Mouse (Mus musculus) duodenum, adult 2 months (tissue): ENCODE measurements around the gene Sbk2. TPM values are rescaled to one million over a fixed set of nuclear protein-coding genes. Genes with fewer than 3 reads are reported as not detected.

Source experiments
- polyA plus RNA-seq: library from polyadenylated mRNA; depleted of rRNA; stranded (reverse); fragments of >200 nt; gene quantifications from 2 replicates; pipeline ENCODE4 v1.2.3, GENCODE M21; 2012; ENCODE audit warnings: low replicate concordance; rRNA removed

The Sbk2 gene
- polyA plus RNA-seq: not detected in 2 replicates

DNA sequence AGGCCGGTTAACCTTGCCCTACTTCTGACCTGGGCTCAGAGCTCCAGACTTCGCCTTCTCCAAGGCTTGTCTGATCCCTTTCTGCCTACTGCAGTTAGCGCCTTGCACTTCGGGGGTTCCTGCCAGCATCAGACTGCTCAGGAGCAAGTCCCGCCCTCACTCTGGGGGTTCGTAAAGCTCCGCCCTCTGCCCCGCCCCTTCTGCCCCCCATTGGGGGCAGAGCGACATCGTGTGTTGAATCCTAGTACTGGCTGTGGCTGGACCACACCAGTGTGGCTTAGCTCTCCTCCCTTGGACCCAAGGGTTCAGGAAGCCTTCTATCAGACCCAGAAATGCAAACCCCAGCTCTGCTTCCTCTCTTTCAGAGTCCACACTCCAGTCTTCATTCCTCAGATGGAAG, at the start of gene Sbk2:
Gene Sbk2 (minus strand): TSS at position 135 of the 400 bp plus-strand sequence.

DNA sequence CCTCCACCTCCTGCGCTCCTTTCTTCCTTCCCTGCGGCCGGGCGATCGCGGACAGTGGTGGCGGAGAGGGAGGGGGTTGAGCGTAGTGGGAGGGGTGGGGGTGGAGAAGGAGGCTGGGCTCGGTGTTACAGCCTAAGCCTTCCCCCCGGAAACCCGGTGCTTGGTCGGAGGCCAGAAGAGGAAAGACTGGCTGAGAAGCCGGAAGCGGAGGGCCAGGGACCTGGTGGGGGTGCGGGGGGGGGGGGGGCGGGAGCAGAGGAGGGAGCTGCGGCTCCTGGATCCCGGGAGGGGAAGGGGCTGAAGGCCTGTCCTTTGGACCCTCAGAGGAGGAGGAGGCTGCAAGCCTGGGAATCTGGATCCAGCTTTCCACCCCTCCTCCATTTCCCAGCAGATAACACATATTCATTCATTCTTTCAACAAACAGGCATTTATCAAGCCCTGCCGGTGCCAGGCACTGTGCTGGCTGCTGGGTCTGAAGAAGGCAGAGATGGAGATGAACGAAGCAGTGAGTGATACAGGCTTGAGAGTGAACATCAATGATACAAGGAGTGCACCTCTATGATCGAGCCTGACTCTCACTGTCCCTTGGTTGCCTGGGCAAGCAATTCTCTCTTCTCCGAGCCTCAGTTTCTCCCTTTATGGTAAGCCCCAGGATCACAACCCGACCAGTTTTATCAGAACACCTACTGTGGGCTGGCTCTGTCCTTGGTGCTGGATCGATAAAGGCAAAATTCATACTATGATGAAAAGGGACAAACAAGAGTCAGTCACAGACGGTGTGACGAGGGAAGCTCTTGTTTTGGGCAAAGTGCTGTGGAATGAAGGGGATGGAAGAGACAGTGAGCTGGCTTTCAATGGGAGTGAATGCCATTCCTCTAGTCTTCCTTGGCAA, 32.0 kb upstream of the Sbk2 start, which contains the start of gene Zfp579:
Gene Zfp579 (minus strand): TSS at position 156 of the 893 bp plus-strand sequence.

DNA sequence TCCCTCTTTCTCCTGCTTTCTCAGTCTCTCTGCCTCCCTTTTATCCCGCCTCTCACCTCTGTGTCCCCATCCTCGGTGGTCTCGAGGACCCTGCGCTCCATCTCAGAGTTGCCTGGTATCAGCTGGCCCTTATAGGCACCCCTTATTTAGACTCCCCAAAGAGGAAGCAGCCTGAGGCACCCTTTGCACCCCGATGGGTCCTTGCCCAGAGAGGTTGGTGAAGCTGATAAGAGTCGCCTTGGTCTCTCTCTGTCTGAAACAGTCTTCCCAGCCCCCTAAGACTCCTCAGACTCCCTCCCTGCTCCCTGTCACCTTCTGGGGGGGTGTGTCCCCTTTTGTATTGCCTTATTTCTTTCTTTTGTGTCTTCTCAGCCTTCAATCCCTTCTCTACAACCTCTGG, 6.9 kb upstream of the Sbk2 start, which contains the start of gene Sbk3:
Gene Sbk3 (minus strand): TSS at position 101 of the 400 bp plus-strand sequence.

DNA sequence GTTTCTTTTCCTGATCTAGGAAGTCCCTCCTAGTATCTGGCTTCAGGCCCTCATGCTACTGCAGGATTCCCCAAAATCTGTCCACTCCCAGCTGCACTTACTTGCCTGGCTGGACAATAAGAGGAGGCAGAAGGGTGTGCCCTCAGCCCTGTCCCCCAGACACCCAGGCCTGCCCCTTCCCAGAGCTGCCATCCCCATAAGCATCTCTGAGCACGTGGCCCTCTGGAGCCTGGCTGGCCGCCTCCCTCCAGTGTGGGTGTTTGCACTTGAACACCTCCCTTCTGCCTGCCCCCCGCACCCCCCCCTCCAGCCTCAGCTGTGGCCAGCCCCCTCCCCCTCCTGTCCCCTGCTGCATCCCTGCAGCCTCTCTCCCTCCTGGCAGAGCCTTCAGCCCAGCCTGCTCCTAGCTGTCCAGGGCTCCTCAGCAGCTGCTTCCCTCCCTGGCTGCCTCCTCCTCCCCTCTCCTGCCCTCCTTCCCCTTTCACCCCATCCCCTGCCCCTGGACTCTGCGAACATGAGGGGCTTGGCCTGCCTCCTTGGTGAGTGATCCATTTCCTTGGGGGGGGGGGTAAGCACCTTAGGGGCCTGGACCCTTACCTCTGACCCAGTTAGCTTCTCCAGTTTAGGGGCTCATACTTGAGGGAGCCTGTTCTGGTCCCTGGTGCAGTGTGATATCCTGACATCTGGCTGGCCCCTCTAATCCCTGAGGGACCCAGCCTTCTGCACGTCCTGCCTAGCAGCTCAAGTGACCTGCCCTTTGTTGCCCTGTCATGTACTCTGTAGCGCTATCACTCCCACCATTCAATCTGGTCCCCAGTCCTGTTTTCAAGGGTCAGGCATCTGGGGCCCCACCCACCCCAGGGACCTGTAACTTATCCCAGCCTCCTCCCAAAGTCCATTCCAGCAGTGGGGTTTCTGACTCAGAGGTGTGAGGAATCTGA, 38.5 kb downstream of the Sbk2 start, which contains the start of gene Ssc5d:
Gene Ssc5d (plus strand): TSS at position 345 of the 941 bp plus-strand sequence.

DNA sequence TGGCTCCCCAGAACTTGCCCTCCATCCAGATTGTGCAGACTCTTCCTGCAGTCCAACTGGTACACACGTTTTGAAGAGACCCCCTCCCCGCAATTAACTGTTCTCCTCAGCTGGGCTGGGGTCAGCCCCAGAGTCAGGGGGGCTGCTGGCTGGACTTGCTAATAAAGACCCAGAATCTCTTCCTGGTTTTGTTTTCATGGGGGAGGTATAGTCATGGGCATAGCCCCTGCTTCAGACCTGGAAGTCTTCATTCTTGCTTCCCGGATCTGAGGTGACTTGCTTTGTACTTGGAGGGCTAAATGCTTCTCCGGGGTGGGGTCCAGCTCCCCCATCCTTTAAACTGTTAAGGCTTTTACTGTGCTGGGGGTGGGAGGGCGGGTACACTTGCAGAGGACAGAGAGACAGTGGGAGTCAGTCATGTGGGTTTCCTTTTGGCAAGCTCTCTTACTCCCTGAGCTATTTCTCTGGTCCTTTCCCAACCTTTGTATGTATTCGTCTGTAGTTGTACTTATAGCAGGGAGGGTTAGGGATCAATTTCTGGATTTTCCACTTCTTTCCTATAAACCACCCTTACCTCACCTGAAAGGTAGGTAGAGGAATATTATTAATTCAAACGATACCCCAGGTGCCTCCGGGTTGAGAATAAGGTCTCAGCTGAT, 42.3 kb downstream of the Sbk2 start, which contains the start of gene Nat14:
Gene Nat14 (plus strand): TSS at position 205 of the 659 bp plus-strand sequence.

DNA sequence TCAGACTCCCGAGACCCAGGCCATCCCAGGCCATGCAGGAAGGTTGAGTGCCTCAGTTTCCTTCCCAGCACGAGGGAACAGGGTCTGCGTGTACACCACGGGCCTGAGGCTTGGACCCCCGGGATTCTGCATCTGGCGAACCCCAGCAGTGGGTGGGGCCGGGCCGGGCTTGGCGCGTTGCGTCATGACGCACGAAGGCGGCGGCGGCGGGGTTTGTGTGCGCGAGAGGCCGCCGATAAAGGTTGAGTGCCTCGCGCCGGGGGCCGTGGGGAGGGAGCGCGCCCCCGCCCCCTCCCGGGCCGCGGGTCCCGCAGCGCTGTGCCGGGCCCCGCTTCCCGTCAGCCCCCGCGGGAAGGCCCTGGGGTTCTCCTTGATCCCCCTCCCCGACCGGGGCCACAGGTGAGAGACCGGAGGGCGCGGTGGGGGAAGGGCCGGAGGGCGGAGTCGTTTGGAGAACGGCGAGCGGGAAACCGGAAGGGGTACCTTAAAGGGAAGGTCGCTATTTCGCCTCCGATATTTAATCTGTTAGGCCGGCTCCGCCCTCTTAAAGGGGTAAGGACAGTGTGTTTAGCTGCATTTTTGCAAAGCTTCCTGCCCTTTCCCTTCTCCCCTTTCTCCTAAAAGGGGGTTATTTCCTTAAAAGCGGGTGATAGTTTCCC, 49.1 kb downstream of the Sbk2 start, which contains the start of gene Zfp628:
Gene Zfp628 (plus strand): TSS at position 211 of the 659 bp plus-strand sequence.

DNA sequence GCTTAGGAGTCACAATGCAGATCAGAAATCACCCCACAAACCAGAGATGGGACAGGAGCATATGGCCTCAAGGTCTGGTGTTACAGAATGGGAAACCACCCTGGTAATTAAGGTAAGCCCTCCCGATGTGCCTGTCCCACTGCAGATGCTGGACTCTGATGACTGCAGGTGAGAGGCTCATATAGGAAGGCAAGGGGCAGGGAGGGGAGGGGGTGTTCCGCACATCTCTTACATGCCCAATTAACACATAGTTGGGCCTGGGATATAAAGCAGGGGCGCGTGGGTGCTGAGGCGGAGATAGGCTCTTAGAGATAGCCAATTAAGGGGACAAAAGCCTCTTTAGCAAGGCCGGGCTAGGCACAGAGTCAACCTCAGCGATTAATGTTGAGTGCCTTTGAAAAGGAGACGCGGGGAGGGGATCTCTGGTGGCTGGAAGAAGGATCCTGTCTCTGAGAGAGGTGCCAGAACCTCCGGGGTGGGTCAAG, 57.7 kb downstream of the Sbk2 start, which contains the start of gene Gm36210:
Gene Gm36210 (minus strand): TSS at position 51 of the 485 bp plus-strand sequence.

Other genes with a start within 250 kb of the Sbk2 start
- 44.7 and 105 TPM in 2 replicates for gene Tmem150b, start 239.2 kb downstream of the Sbk2 start, polyA plus RNA-seq
- gene Kmt5c, start 224.3 kb downstream of the Sbk2 start, polyA plus RNA-seq: 208 and 341 TPM in 2 replicates
- gene Cox6b2, start 211.3 kb downstream of the Sbk2 start, polyA plus RNA-seq: 8.1 and 47.7 TPM in 2 replicates
- not detected in 2 replicates for gene Fam71e2, start 193.1 kb downstream of the Sbk2 start, polyA plus RNA-seq
- gene Il11, start 181.5 kb downstream of the Sbk2 start, polyA plus RNA-seq: 0.21 and 0.53 TPM in 2 replicates
- gene Tmem190, start 181.5 kb downstream of the Sbk2 start, polyA plus RNA-seq: not detected in 2 replicates
- gene Tmem238, start 174.8 kb downstream of the Sbk2 start, polyA plus RNA-seq: 245 and 842 TPM in 2 replicates
- 347 and 393 TPM in 2 replicates for gene Rpl28, start 171.5 kb downstream of the Sbk2 start, polyA plus RNA-seq
- 184 and 256 TPM in 2 replicates for gene Ube2s, start 151.8 kb downstream of the Sbk2 start, polyA plus RNA-seq
- 0.19 and 3.1 TPM in 2 replicates for gene Shisa7, start 119.7 kb downstream of the Sbk2 start, polyA plus RNA-seq
- 31.8 and 33.1 TPM in 2 replicates for gene Isoc2b, start 94.1 kb downstream of the Sbk2 start, polyA plus RNA-seq
- 34.1 and 38.8 TPM in 2 replicates for gene Isoc2a, start 87.3 kb downstream of the Sbk2 start, polyA plus RNA-seq
- gene Gm36210, start 57.9 kb downstream of the Sbk2 start, polyA plus RNA-seq: not detected in 2 replicates
- 26.2 and 34.2 TPM in 2 replicates for gene Zfp628, start 49.2 kb downstream of the Sbk2 start, polyA plus RNA-seq
- 8.4 and 8.7 TPM in 2 replicates for gene Nat14, start 42.4 kb downstream of the Sbk2 start, polyA plus RNA-seq
- gene Ssc5d, start 38.6 kb downstream of the Sbk2 start, polyA plus RNA-seq: 2.7 and 4.6 TPM in 2 replicates
- 0.02 TPM in 1 of 2 replicates, not detected in the other for gene Sbk3, start 6.8 kb upstream of the Sbk2 start, polyA plus RNA-seq
- gene Zfp579, start 31.8 kb upstream of the Sbk2 start, polyA plus RNA-seq: 39.0 and 47.9 TPM in 2 replicates
- gene Zfp524, start 50.0 kb upstream of the Sbk2 start, polyA plus RNA-seq: 46.4 and 57.1 TPM in 2 replicates
- gene Fiz1, start 50.3 kb upstream of the Sbk2 start, polyA plus RNA-seq: 24.9 and 25.9 TPM in 2 replicates
- gene Gm44973, start 51.1 kb upstream of the Sbk2 start, polyA plus RNA-seq: not detected in 2 replicates
- gene Zfp865, start 56.0 kb upstream of the Sbk2 start, polyA plus RNA-seq: 29.9 and 32.6 TPM in 2 replicates
- 1.6 and 2.3 TPM in 2 replicates for gene Ccdc106, start 56.1 kb upstream of the Sbk2 start, polyA plus RNA-seq
- not detected in 2 replicates for gene 4632433K11Rik, start 69.7 kb upstream of the Sbk2 start, polyA plus RNA-seq
- 6.7 and 8.4 TPM in 2 replicates for gene Zfp784, start 74.0 kb upstream of the Sbk2 start, polyA plus RNA-seq
- gene Zfp580, start 87.1 kb upstream of the Sbk2 start, polyA plus RNA-seq: 18.1 and 22.7 TPM in 2 replicates
- 108 and 110 TPM in 2 replicates for gene U2af2, start 97.7 kb upstream of the Sbk2 start, polyA plus RNA-seq
- gene Epn1, start 115.8 kb upstream of the Sbk2 start, polyA plus RNA-seq: 442 and 660 TPM in 2 replicates
- not detected in 2 replicates for gene Rfpl4, start 152.5 kb upstream of the Sbk2 start, polyA plus RNA-seq
- gene Rasl2-9, start 161.5 kb upstream of the Sbk2 start, polyA plus RNA-seq: 0.21 and 0.47 TPM in 2 replicates
- gene Vmn1r55, start 185.3 kb upstream of the Sbk2 start, polyA plus RNA-seq: not detected in 2 replicates
- gene Vmn1r56, start 232.3 kb upstream of the Sbk2 start, polyA plus RNA-seq: not detected in 2 replicates